Mouse (Mus musculus) mature B cell (primary cell): Measurements from ENCODE around the gene Arhgap15.

Experiments used
- in situ Hi-C: fragments of 300-500 bp; cut with MboI; formaldehyde crosslinking; loops from 2 replicates; pipeline ENCODE4 v1.14.3; 2019

The Arhgap15 gene

DNA sequence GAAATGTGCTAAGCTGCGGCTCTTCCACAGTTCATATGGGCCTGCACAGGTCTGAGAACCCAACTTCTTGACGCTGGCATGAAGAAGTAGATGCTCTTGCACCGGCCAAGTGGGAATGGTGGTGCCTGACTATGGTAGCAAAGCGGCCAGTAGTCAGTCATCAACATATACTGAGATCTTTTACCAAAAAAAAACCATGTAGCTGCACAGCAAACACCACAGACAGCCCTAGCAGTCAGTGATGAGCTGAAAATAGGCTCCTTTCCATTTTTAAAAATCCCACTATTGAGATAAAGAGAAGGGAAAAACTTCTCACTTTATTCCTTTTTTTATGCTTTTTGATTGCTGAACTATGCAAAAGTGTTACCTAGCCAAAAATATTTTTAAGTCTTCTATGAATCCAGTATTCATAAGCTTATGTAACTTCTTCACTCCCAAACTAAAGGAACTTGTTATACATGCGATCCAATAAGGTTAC is 175.3 kb downstream of the Arhgap15 start:
- in situ Hi-C loops = no loop called here

DNA sequence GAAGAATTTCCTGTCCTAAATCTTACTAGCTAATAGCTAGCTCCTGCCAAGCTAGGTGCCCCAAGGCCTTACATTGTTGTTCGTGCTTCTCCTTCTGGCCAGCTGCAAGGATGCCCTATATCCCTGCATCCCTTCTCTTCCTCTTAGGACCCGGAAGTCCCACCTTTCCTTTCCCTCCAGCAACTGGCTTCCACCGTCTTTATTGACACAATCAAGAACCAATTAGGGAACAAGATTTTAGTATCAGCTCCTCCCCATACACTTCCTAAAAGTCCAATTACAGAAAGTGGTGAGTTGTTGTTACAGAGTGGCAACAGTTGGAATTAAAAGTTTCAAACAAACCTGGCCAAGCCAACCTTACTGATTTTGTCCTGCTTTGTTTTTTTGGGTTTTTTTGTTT is 183.1 kb downstream of the Arhgap15 start:
- in situ Hi-C loops = no loop called here

DNA sequence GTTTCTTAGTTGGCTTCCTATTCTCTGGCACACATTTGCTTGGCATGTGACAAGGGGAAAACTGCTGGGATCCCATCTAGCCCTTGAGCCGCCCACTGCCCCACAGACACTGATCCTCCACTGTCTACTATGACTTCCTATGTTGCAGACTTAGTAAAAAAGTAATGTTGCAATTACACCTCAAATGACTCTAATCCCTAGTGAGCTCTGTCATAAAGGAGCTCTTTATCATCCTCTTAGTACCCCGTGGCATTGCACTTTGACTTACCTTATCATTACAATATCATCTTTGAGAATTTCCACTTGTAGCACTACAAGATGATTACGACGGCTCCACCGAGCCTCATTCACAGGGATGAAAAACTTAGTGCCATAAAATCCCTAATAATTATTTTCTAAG is 190.6 kb downstream of the Arhgap15 start:
- in situ Hi-C loops = no loop called here

DNA sequence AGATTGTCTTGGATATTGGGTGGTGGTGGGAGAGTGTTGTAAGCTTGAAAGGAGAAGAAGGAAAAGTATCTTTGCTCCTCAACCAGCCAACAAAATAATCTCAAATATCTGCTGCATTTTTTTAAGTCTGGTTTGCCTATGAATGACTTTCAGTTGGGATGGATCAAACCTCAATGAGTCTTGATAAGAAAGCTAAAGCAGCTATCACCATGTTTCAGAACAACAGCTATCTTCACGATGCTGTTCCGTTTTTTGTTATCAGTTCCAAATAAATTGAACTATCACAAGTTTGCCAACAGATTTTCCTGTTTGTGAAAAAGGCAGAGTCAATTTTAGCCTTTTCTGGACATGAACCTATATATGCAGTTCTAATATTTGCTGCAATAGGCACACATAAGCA is 197.1 kb downstream of the Arhgap15 start:
- in situ Hi-C loops = no loop called here

DNA sequence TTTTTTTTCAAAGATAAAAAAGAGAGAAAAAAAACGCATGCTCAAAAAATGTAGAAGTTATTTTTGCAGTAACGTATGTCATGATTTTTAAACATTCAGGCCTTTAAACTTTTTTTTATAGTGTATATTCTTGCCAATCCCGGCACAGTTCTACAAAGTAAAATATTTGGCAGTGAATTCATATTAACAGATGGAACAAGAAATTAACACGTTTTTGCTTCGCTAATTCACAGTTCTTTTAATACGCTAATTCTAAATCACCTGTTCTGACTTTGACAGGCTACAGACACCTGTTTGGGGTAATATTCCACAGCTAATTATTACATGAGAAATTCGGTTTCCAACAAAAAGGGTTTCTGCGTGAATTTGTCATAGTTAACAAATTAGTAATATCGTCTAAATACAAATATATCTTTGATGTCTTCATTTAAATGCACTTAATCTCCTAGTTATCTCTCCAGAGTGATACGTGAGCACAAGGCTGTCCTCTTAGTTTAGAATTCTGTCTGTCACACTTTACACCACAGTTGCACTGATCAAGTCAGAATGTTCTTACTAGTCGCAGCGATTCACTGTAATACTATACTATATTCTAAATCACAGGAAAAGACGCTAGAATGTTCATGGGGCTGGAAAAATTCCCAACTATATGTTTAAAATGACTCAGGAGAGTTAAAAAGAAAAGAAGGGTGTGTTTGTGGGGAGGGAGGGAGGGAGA is 201.3 kb downstream of the Arhgap15 start:
- in situ Hi-C loops = no loop called here

DNA sequence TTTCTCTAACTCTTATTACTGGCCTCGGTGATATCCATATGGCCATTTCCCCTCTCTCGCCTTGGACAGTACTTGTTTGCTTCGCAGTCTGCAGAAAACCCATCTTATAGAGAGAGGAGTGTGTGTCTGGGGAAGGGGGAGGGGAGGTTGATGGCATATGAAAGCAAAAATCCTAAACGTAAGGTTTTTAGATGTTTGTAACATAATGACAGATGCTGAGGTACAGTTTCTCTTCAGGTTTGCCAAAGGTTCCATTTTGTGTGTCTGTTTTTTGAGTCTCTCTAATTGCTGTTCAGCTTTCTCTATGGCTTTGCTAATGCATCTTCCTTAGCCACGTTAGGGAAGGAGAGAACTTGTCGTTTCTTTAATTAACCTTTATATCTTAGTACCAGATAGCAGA is 202.1 kb downstream of the Arhgap15 start:
- in situ Hi-C loops = no loop called here

DNA sequence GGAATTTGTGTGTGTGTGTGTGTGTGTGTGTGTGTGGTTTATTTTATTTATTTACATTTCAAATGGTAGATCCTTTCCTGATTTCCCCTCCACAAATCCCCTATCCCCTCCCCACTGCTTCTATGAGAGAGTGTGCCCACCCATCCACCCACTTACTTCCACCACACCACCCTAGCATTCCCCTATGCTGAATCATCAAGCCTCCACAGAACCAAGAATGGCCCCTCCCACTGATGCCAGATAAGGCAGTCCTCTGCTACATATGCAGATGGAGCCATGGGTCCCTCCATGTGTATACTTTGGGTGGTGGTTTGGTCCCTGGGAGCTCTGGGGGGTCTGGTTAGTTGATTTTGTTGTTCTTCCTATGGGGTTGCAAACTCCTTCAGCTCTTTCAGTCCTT is 210.6 kb downstream of the Arhgap15 start:
- in situ Hi-C loops = no loop called here

DNA sequence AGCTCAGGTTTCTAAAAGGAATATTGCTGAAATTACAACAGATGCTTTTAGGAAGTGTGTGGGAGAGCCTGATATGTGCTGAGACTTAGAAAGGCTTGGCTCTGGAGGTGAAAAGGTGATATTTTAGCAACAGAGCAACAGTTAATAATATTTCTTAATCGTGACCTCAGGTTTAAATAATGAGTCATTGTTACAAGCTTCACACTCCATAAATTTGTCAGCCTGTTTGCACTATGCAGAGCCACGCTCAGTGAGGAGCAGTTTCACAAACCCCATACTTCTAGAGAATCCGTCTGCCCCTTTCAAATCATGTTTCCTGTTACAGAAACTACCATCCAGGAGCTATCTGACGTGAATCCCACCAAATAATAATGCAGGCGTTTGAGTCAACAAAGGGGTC is 213.8 kb downstream of the Arhgap15 start:
- in situ Hi-C loops = no loop called here

DNA sequence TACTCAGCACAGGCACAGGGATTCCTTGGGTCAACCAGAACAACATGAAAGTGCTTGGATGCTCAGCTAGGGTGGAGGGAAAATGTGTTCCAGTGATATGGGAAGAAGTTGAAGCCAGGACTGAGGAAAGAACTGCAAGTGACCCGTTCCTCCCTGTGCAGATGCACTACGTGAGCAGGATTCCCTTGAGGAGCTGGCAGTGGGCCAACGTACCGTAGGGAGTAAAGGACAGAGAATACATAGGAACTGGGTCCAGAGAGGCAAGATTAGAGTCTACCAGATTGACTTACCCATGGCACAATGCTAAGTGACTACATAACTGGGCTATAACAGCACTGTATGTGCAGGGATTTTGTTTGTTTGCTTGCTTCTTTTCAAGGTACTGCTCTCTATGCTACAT is 220.0 kb downstream of the Arhgap15 start:
- in situ Hi-C loops = no loop called here

DNA sequence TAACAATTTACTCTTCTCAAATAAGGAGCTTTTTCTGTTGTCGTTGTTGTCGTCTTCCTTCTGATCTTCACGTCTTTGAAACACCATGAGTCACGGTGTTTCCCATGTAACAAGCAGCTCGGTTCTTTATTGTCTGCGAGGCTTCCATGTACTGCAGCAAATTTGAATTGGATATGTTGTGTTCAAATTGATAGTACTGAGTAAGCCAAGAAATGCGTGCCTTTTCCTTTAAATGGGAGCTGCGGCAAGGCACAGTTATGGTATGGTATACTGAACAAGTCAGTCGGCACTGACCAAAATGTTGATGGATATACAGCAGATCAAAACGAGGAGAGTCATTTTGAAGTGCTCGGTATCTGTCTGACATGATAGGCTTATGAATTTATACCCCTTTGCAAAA is 229.1 kb downstream of the Arhgap15 start:
- in situ Hi-C loops = no loop called here

DNA sequence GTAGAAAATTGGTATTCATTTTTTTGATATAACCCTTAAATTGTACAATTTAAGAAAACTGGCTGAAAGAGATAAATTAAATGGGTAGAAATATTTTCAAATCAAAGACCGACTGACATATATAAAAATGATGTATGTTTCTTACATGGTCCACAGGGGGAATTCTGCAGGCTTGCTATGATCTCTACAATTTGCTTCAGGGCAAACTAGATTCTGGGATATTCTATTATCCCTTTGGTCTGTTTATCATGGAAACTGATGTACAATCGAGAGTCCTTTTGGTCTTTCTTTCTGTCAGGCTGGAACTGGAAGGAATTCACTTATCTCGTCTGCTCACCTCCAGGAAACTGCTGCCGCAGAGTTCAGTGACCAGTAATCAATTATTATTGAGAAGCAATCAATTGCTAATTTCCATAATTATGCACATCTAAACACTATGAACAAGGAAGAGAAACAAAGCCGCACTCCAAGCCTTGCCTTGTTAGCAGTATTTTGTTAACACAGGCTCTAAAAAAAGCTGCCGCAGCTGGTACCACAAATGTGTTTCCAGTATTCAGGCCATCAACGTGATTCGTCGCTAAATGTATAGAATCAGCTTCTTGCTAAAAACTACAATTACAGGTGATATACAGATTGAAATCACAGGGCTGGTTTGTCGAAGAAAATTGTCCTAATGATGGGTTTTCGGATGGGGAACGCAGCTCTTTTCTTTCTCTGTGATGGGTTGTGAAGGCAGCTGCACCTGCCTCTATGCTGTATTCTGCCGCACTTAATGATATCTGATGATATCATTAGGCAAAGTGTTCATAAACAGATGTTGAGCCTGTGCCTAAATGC is 229.8 kb downstream of the Arhgap15 start:
- in situ Hi-C loops = no loop called here

DNA sequence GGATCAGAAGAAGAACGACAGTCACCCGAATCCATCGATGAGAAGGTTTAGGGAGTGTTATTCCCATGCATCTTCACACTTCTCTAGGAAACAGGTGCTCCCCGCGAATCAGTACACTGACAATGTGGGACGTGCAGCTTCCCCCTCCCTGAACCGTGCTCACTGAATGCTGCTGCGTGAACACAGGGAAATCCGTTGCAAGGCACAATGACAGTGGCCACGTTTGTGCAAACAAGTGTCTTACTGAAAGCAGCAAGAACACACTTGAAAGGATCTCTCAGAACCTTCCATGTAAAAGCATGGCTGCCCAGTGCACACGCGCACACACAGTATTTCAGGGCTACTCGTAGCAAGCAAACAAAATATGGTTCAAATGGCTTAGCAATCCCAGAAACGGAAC is 237.4 kb downstream of the Arhgap15 start:
- in situ Hi-C loops = no loop called here

DNA sequence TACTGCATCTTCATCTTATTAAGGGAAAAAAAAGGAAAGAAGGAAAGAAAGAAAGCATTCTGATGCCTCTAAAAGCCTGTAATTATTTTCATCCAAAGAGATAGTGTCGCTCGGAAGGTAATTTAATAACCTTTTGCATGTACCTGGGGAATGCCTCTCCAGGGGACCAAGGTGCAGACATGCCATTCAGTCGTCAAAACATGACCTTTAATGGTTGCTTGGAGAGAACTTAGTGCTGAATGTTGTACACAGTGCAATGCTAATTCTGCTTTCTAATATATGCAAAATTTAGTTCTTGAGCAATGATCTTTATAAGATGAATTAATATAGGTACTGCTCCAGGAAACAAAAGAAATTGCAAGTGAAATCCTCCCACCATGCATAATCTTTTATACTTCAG is 239.3 kb downstream of the Arhgap15 start:
- in situ Hi-C loops = no loop called here

DNA sequence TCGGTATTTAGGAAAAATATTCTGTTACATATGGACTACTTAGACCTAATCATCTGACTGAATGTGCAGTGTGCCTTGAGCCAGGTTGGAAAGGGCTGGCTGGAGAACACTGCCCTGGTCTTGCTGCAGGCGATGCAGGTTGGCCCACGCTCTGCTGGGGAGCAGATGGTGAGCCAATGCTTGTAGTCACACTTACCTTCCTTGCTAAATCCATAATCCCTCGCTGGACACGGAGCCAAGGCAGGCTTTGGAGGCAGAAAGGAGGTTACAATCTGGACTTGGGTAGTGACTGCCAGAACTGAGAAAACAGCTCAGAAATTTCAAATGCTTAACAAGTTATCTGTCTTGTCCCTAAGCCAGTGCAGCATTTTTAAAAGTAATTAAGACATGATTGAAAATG is 241.2 kb downstream of the Arhgap15 start:
- in situ Hi-C loops = no loop called here

DNA sequence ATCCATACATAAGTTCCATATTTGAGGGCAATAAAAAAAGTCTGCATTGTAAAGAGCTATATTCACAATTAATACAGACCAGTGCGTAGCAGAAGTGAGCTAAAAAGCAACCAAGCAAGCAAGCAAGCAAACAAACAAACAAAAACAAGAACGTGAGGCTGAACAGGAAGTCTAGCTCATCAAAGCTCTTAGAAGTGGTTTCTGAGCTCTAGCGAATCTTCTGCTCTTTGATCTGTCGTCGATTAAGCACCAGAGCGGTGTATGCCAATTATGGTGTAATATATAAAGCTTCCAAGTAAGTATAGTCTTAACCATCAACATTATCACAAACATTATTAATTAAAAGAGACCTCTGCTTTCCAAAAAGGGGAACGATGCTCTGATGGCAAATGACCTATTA is 243.9 kb downstream of the Arhgap15 start:
- in situ Hi-C loops = no loop called here

DNA sequence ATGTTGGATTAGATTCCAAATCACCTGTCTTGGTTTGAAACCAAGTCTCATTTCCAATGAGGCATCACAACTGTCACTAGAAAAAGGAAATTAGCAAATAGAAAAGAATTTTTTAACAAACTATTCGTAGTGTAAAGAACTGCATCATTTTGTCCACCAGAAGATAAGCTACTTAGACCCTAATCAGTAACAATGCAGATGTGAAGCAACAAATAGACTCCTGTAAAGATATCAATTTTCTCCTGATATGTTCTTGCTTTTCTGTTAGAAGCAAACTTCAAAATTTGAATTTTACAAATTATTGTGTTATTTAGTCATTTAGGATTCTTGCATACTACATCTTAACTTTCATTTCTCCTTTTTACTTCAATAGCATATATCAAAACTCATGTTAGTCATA is 253.8 kb downstream of the Arhgap15 start:
- in situ Hi-C loops = no loop called here

DNA sequence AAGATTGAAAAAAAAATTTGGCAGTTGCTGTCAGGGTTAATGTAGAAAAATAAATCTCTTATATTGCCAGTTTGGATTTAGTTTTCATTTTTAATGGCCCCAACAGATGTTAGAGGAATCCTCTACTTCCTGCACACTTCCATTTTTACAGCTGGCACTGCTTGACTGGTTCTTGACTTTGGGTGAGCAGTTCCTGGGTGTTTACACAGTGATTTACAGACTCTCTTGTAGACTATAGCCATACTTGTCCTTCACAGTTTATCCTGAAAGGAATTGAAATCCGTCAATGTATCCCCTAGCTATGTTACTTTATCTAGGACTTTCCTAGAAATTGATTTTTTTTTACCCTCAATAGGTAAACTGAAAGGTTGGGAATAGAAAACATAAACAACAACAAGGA is 261.6 kb downstream of the Arhgap15 start:
- in situ Hi-C loops = no loop called here

DNA sequence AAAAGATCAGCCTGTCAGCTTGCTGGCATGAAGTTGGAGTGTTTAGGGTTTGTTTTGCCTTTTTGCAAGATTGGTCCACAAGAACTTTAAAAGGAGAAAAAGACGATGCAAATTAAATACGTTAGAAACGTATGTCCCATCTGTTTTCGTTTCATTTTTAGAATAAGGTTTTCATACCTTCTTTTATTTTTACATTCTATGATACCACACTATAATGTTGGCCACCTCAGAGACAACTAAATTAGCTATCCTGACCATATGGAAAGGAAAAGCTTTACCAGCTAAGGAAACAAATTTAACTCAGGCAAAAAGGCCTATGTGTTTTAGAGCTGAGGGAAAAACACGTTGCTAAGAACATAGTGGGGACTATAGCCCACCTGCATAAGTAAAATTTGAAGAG is 264.8 kb downstream of the Arhgap15 start:
- in situ Hi-C loops = no loop called here

DNA sequence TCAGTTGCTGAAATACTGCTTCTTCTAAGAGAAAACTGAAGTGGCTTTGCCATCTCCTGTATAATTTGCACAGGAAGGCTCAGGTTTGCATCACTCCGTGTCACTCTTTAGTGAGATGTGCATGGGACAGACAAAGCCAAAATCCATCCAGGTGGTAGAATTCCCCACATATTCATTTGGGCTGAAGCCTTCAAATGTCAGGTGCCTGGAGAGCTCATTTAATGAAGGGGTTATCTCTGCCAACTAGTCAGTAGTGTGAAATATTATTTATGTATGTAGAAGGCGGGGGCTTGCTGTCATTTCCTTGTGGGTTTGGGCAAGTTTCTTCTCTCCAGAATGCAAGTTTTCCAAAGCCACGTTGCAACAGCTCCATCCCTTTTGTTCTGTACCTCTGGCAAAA is 268.1 kb downstream of the Arhgap15 start:
- in situ Hi-C loops = no loop called here

DNA sequence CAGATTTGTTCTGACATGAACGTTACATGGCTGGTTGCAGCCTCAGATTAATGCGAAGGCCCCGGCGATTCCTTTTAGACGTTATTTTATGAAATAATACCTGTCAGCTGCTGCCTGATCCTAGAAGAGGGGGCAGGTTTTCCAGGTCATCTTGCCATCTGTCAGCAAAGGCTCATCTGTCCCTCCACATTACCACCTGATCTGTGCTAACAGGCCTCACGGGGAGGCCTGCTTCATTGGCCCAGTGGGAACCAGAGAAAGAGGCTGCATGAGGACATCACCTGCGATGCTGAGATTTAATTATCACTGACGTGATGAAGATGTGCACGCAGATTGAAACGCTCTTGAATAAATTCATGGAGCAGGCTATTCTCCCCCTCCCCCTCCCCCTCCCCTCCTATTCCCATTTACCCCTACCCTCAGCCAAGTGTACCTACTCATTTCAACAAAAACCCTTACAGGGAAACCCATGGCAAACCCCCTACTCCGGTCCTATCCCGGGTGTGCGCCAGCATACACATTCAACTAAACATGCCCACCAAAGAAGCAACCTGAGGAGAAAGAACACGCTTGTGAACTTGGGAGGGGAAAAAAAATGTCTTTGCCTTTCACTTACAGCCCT is 268.9 kb downstream of the Arhgap15 start:
- in situ Hi-C loops = no loop called here

DNA sequence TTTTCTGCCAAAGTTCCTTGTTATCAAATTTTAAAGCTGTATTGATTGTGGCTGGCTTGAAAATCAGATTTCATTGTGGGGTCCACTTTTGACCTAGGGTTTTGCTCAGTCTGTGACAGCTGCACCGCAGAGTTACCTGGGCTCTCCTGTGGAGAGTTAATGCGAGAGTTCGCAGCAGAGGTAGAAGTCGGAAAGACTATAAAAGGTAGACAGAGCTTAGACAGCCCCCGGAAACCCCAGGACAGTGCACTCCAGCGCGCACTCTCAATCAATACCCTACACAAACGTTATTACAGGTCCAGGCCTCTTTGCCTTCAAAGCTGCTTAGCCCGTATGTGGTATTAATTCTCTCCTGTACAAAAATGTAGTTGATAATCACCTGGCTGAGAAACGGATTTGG is 269.4 kb downstream of the Arhgap15 start:
- in situ Hi-C loops = no loop called here

DNA sequence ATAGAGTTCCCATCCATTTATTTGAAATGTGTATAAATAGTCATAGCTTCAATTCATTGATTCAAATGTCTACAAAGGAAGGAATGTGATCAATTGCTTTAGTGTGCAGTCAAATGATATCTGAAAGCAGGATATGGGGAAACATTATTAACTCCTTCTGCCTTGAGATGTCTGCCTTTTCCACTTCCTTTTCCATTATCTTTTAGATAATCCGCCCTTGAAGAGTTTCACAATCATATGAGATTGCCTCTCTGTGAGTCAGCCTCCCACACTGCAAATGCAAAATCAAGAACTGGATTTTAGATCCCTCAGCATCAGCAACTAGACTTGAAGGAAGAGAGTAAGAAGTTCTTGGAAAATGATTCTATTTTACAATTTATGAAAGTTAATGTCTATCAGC is 276.1 kb downstream of the Arhgap15 start:
- in situ Hi-C loops = no loop called here
